Mouse (Mus musculus) erythroid progenitor cell, adult 5-6 weeks (primary cell): ENCODE data around the gene Gm11060. TPM values are rescaled to one million over a fixed set of nuclear protein-coding genes. Genes with fewer than 3 reads are reported as not detected.

Source experiments
- ATAC-seq: replicated peaks from 2 replicates; pipeline ENCODE4 v1.8.0; 2016; ENCODE audit warnings: moderate number of reproducible peaks, mild to moderate bottlenecking, moderate TSS enrichment, inconsistent platforms; ENCODE audit not compliant: poor library complexity, low FRiP score, severe bottlenecking
- total RNA-seq, 2 experiments: library from RNA; stranded (forward) in 1 of 2; stranded (reverse) in 1 of 2; fragments of 150-400 nt in 1 of 2; fragments of 186-747, 209-891 nt in 1 of 2; gene quantifications; 2 replicates each; pipeline versions ENCODE4 v1.2.3 to v1.2.4; 2015 to 2017; ENCODE audit warnings: low replicate concordance in 2 of 2

The Gm11060 gene
- total RNA-seq (2015; ENCODE audit: low replicate concordance) (not detected in 2 replicates), total RNA-seq (2017; ENCODE audit: low replicate concordance) (not detected in 2 replicates)

DNA sequence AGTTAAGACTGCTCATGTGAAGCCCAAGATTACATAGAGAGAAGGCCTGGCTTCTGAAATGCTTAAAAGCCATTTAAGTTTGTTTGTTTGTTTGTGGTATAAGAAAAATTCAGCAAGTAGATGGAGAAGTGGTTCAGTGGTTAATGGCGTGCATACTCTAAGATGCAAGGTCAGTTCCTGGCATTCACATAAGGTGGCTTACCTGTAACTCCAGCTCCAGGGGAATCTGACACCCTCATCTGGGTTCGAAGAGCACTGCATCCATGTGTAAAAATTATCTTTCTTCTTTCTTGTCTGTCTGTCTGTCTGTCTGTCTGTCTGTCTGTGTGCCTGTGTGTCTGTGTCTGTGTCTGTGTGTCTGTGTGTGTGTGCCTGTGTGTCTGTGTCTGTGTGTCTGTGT, at the start of gene Gm11060:
Gene Gm11060 (plus strand): TSS at position 301 of the 400 bp plus-strand sequence.
- no peak for ATAC-seq

GRCm38 (mm10) chr2:105043152-105043551, 48.7 kb upstream of the Gm11060 start:
- ATAC-seq = no peak

- ATAC-seq = no peak
These were observed 43.5 kb upstream of the Gm11060 start for GRCm38 (mm10) chr2:105048301-105048700.

GRCm38 (mm10) chr2:105055529-105055928, 36.3 kb upstream of the Gm11060 start:
- ATAC-seq = no peak

GRCm38 (mm10) chr2:105058577-105059116, 33.2 kb upstream of the Gm11060 start:
- ATAC-seq = no peak

DNA sequence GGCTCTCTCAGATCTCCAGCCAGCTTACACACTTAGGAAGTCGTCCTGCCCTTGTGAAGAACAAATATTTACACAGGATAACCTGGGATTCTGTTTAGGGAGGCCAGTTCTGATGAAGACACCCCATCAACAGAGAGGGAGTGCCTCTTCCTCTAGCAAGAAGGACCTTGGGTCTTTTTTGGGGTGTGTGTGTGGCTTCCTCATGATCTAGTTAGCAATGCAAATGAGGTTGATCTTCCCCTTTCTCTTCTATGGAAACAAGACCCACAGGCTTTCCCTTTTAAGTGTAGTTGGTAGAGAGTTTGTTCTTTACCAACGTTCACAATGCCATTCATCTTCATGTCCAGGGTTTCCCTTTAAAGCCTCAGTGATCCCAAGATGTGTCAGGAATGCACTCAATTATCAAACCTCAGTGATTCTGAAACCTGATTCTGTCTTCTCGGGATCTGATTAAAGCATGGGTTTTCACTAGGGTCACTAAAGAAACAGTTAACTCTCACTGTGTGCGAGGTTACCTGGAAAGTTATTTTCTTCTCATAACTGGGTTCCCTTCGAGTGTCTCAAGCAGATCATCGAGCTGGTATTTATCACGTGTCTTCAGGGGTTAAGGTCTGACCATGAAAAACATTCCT, 29.0 kb upstream of the Gm11060 start:
- ATAC-seq = no peak

- ATAC-seq = no peak
These were observed 19.3 kb upstream of the Gm11060 start for GRCm38 (mm10) chr2:105072496-105072895.

DNA sequence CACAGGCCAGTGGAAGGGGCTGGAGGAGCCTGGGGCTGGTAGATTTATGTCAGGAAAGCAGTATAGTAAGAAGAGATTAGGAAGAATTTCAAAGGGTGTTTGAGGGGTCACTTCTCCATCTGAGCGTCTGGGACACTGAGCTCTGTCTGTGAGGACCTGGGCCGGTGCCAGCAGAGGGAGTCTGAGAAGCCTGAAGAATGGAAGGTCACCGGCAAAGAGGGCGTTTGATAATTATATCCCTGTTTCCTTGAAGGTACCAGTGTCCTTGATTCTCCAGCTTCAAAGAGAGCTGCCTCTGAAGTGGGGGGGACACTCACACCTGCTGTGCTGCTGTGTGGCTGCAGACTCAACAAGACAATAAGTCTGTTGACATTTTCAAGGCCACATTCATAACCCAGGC, 17.6 kb upstream of the Gm11060 start:
- no peak for ATAC-seq

- no peak for ATAC-seq
These were observed 16.0 kb upstream of the Gm11060 start for GRCm38 (mm10) chr2:105075809-105076208.

DNA sequence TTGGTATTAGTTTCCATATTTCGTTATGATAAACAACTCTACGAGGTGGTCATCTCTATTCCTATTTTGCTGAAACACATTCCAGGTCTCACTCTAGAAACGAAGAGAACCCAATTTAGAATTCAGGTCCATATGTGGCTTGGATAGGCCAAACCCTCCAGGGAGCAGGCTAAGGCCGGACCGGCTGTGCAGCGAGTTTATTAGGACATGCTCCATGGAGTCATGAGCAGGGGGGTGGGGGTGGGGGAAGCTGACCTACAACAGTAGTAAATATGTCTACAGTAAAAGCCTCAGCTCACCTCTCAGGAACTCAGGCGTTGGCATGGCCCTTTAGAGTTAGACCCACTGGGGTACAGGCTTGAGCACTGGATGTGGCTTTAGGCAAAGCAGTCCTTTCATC, 14.7 kb upstream of the Gm11060 start:
- ATAC-seq = no peak

GRCm38 (mm10) chr2:105082256-105082790, 9.5 kb upstream of the Gm11060 start:
- no peak for ATAC-seq

- ATAC-seq = no peak
These were observed 7.8 kb upstream of the Gm11060 start for GRCm38 (mm10) chr2:105084035-105084434.

GRCm38 (mm10) chr2:105086081-105086480, 5.7 kb upstream of the Gm11060 start:
- no peak for ATAC-seq

GRCm38 (mm10) chr2:105088005-105088404, 3.8 kb upstream of the Gm11060 start:
- ATAC-seq = peak; percentile 76

- no peak for ATAC-seq
These were observed 2.7 kb upstream of the Gm11060 start for GRCm38 (mm10) chr2:105089083-105089482.

GRCm38 (mm10) chr2:105089581-105090508, 2.0 kb upstream of the Gm11060 start:
- ATAC-seq = no peak

DNA sequence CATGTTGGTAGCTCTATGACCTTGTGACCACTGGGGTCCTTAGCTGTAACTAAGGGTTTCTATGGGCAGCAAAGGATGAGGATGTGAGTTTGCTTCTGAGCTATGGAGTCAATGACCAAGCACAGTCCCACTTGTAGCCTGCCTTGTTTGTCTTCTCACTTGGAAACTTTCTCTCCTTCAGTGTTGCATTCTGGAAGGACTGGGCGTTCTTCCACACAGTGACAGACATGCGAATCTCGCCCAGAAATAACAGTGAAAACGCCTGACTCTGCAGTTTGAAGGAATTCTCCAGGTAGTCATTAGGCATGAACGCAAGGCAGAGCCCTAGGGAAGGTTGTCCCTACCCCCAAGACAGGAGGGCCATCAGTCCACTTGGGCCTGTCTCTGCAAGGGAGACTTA, 827 bp upstream of the Gm11060 start:
- ATAC-seq = no peak

DNA sequence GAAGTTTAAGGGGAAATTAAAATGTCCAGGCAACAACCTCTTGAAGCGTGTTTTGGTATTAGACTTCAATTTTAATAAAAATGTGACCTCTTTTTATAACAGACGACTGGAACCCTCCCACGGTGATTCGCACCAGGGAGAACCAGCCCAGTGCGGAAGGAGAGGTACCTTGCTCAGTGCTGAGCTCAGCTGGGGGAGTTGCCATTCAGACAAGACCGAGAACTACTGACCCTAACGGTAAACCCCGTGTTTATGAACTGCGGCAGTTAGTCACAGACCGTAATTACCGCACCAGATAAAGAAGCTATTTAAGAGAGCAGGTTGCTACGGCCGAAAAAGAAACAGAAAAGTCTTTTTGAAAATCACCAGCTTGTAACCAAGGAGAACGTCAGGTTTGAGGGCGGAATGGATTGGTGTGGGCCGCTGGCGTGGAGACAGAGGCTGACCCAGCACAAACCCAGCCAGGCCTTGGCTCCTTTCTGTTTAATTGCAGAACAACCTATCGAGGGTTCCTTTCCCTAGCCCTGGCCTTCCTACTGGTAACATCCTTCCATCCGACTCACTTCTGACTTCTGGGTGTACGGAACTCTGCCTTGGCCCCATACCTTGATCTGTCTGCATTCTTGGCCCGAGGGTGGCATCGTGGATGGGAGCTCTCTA, 5.6 kb downstream of the Gm11060 start:
- no peak for ATAC-seq

DNA sequence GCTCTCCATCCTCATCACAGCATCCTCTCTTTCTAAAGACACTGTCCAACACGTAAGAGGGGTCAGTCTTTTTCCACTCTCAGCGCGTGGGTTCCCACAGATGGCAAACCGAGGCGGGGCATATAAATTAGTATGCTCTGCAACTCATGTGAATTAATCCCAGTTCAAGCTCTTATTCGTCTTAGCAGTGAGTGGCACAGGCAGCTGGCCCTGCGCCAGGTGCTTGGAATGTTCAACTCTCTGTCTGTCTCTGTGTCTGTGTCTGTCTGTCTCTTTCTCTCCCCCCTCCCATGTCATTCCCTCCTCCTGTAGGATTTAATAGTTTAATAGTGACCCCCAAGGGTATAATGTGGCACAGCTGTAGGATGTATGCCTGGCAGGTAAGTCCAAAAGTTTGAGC, 7.6 kb downstream of the Gm11060 start:
- no peak for ATAC-seq

- no peak for ATAC-seq
These were observed 8.7 kb downstream of the Gm11060 start for GRCm38 (mm10) chr2:105100541-105100940.
